Mouse (Mus musculus) spleen, postnatal 14 days (tissue): ENCODE results near the gene Lexm.

Experiments
- DNase-seq, 2 experiments: peaks; one replicate each; pipeline ENCODE4 v3.0.0; 2021 to 2022; ENCODE audit warnings: low spot score in 2 of 2

The Lexm gene

GRCm38 (mm10) chr4:106617056-106617455 lies at the start of gene Lexm:
Lexm (minus strand) TSS chr4:106617241.
- DNase-seq: no peak

GRCm38 (mm10) chr4:106666546-106666945 lies 49.5 kb upstream of the Lexm start:
- DNase-seq: no peak

GRCm38 (mm10) chr4:106665673-106666072 lies 48.6 kb upstream of the Lexm start:
- DNase-seq: no peak

- no peak for DNase-seq
These were observed 48.2 kb upstream of the Lexm start for GRCm38 (mm10) chr4:106665269-106665668.

GRCm38 (mm10) chr4:106664697-106665096 lies 47.7 kb upstream of the Lexm start:
- DNase-seq: no peak

- DNase-seq: no peak
These were observed 47.0 kb upstream of the Lexm start for GRCm38 (mm10) chr4:106663956-106664470.

- no peak for DNase-seq
These were observed 38.6 kb upstream of the Lexm start for GRCm38 (mm10) chr4:106655681-106656080.

GRCm38 (mm10) chr4:106653051-106653450 lies 36.0 kb upstream of the Lexm start:
- no peak for DNase-seq

GRCm38 (mm10) chr4:106652546-106652945 lies 35.5 kb upstream of the Lexm start:
- DNase-seq: no peak

- peak; percentile 91 to 92 for DNase-seq
These were observed 33.9 kb upstream of the Lexm start, which contains the start of gene Pars2 for GRCm38 (mm10) chr4:106650833-106651527. Pars2 (plus strand) TSS chr4:106651069.

GRCm38 (mm10) chr4:106647137-106647536 lies 30.1 kb upstream of the Lexm start:
- DNase-seq: no peak

- DNase-seq: no peak
These were observed 28.8 kb upstream of the Lexm start for GRCm38 (mm10) chr4:106645797-106646196.

GRCm38 (mm10) chr4:106644218-106644610 lies 27.2 kb upstream of the Lexm start:
- no peak for DNase-seq

GRCm38 (mm10) chr4:106643483-106644217 lies 26.6 kb upstream of the Lexm start:
- no peak for DNase-seq

GRCm38 (mm10) chr4:106634086-106634479 lies 17.0 kb upstream of the Lexm start:
- DNase-seq: no peak

- DNase-seq: no peak
These were observed 16.4 kb upstream of the Lexm start for GRCm38 (mm10) chr4:106633281-106634085.

- no peak for DNase-seq
These were observed 15.3 kb upstream of the Lexm start for GRCm38 (mm10) chr4:106632313-106632712.

- DNase-seq: peak; percentile 31 to 34
These were observed 13.5 kb upstream of the Lexm start for GRCm38 (mm10) chr4:106630333-106631220.

GRCm38 (mm10) chr4:106629374-106629773 lies 12.3 kb upstream of the Lexm start:
- DNase-seq: no peak

- DNase-seq: no peak
These were observed 11.8 kb upstream of the Lexm start for GRCm38 (mm10) chr4:106628650-106629360.
